Mouse (Mus musculus): Measurements from ENCODE around the gene Bche. TPM values are rescaled to one million over a fixed set of nuclear protein-coding genes. Genes with fewer than 3 reads are reported as not detected.

Bche gene
- 1 to 10 TPM; 4.4 to 4.7 TPM for total RNA-seq (2021)

DNA sequence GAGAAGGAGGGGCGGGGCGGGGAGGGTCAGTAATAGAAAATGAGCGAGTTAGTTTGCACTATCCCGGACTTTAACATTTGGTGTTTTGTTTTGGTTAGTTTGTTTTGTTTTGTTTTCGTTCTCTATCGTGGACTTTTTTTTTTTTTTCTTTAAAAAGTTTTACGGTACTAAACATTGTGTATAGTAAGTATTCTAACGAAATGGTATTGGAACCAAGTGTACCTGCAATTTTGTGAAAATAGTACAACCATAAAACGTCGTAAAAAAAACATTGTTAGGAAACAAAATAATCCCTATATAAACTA is at the start of gene Bche:
TSS of gene Bche (minus strand) at position 6 of the 305 bp plus-strand sequence.
- no peak for DNase-seq (ENCODE audit: extremely low spot score in 1 of 2, low spot score in 1 of 2)

GRCm38 (mm10) chr3:73741998-73742397 is 33.8 kb upstream of the Bche start:
- DNase-seq (ENCODE audit: extremely low spot score in 1 of 2, low spot score in 1 of 2), result no peak

GRCm38 (mm10) chr3:73731677-73732076 is 23.5 kb upstream of the Bche start:
- no peak for DNase-seq (ENCODE audit: extremely low spot score in 1 of 2, low spot score in 1 of 2)

GRCm38 (mm10) chr3:73729511-73729910 is 21.3 kb upstream of the Bche start:
- DNase-seq (ENCODE audit: extremely low spot score in 1 of 2, low spot score in 1 of 2), result no peak

DNA sequence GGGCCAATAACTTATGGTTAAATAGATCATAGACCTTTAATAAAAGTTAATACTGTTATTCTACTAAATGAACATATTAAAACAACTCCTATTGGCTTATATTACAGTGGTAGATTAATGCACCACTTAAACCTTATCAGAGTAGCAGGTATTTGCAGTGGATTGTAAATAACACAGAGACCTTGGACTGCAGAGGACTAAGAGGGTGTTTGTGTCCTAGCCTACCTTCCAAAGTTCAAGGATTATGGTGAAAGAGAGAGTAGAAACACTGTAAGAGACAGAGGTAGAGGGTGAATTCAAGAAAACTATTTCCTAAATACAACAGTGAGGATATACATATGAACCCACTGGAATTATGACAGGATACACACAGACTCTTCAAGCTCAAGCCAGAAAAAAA is 17.5 kb upstream of the Bche start:
- no peak for DNase-seq (ENCODE audit: extremely low spot score in 1 of 2, low spot score in 1 of 2)

GRCm38 (mm10) chr3:73724869-73725268 is 16.7 kb upstream of the Bche start:
- DNase-seq (ENCODE audit: extremely low spot score in 1 of 2, low spot score in 1 of 2), result no peak

DNA sequence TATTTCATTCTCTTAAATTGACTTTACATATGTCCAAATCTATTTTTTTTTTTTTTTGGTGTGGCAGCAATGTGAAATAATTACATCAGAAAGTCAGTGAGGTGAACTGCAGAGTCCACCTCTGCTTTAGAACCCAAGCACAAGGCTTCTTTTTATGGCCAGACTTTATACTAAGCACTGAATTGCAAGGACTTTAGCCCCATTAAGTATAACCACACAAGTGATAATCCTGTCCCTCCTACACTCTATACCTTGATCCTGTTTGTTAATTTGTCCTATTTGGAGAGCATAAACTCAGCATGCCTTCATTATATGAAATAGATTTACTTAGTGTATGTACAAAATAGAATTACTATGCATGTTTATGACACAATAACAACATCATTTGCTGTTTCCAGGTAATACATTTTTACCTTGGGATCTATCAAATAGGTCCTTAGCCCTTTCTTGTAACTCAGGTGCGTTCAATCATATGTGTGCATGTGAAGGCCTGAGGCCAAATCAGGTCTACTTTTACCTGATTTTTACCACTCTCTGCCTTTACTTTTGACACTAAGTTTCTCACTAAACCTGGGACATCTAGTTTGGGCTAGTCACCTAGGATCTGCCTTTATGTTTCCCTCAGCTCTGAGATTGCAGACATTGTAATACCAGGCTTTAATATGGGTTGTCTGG is 9.5 kb upstream of the Bche start:
- DNase-seq (ENCODE audit: extremely low spot score in 1 of 2, low spot score in 1 of 2), result no peak

GRCm38 (mm10) chr3:73709871-73710270 is 1.7 kb upstream of the Bche start:
- no peak for DNase-seq (ENCODE audit: extremely low spot score in 1 of 2, low spot score in 1 of 2)

DNA sequence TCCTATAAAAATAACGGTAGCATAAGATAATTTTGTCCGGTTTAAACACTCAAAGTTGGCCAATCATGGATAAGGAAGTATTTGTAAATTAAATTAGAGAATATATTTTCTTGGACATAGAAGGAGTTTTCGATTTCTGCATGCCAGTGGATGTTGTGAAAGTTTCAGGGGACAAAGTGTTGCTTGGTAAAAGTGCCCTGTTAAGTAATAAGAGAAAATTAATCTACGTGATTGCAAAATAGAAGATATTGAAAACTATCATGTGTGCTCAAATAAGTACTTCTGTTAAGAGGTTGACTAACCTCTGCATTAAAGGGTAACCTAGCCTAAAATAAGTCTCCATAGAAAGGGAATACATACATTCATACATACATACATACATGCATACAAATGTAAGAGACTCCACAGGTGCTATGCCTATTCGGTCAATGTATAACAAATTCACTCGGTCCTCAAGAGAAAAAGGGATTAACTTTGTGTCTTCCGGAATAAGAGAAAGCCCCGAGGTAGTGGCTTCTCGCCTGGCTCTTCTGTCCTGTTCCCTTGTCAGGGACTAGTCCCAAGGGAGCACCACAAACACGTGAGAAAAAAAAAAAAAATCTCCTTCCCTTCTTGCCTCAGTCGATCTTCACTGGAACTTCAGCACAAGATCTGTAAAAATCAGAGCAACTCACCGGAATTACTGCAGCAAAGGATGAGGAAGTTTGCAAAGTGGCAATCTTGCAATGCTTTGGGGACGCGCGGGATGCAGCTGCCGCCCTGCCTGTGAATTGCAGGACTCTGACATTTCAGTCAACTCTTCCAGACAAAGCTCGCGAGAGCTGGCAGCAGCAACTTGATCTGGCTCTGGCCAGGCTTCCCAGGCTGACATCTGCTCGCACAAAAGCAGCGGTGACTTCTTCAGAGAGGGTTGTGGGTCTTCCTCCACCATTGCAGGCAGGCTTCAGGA is 480 bp downstream of the Bche start:
- DNase-seq (ENCODE audit: extremely low spot score in 1 of 2, low spot score in 1 of 2), result peak; percentile 10 to 13

GRCm38 (mm10) chr3:73706544-73706943 is 1.7 kb downstream of the Bche start:
- no peak for DNase-seq (ENCODE audit: extremely low spot score in 1 of 2, low spot score in 1 of 2)

DNA sequence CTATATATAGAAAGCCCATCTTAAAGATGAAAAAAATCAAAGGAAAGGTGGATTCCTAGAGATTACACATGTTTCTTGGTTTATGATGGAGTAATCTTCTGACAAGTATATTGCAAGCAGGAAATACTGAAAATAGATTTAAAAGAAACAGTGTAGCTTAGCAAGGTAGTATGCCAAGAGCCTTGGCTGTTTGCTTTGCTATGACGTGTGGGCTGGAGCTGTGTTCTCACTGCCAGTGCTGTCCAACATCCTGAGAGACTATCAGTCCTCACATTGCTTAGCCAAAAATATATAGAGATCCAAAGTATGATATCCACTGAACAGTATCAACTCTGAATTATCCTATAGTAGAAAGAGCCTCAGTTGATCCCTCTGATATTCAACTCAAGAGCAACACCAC is 9.3 kb downstream of the Bche start:
- DNase-seq (ENCODE audit: extremely low spot score in 1 of 2, low spot score in 1 of 2), result no peak

- DNase-seq (ENCODE audit: extremely low spot score in 1 of 2, low spot score in 1 of 2), result no peak
These were observed 34.9 kb downstream of the Bche start for GRCm38 (mm10) chr3:73673333-73673732.

DNA sequence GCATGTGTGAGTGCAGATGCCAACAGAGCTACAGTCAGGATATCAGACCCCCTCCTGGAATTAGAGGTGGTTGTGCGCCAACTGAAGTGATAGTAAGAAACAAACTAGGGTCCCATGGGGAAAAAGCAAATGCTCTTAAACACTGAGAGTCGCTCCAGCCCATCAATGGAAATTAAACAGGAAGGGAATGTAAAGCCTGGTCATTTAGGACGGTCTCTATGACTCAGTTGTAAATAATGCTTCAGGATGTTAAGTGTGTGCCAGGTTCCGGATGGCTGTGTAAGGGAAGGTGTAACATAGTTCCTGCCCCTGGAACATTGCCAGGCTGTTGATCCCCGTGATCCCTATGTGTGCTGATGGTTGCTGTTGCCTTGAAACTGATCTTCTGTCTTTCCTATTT is 40.0 kb downstream of the Bche start:
- no peak for DNase-seq (ENCODE audit: extremely low spot score in 1 of 2, low spot score in 1 of 2)

- no peak for DNase-seq (ENCODE audit: extremely low spot score in 1 of 2, low spot score in 1 of 2)
These were observed 40.7 kb downstream of the Bche start for GRCm38 (mm10) chr3:73667245-73668131.

- DNase-seq (ENCODE audit: extremely low spot score in 1 of 2, low spot score in 1 of 2), result no peak
These were observed 57.9 kb downstream of the Bche start for GRCm38 (mm10) chr3:73650281-73650680.

DNA sequence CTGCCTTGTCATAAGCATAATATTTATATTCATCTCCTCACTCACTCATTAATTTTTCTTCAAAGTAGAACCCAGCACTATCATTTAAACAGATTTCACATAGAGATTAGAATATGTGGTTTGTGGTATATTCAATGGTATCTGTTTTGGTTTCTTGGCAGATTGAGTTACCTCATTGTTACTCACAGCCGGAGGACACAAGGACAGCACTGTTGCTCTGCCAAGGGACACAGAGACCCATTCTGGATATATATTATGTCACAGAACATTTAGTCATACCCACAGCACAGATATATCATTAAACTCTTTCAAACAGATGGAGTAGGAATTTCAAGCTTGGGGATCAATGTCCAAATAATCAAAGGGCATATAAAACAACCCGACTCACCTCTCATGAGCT is 61.2 kb downstream of the Bche start:
- DNase-seq (ENCODE audit: extremely low spot score in 1 of 2, low spot score in 1 of 2), result no peak

DNA sequence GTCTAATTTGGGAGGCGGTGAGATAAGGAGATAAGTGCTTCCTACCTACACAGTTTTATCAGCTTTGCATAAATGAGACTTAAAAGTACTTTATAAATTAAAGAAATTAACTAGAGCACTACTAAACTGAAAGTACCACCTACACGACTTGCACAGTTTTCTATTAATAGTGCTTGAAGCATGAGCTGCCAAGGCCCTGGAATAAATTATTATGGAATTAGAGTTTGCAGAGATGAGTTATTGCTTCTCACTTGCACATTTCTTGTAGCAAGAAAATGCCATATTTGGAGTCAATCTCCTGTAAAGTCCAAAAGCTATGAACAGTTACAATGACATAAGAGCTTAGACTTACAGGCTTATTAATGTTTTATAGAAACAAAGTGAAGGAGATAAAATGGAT is 96.8 kb downstream of the Bche start:
- DNase-seq (ENCODE audit: extremely low spot score in 1 of 2, low spot score in 1 of 2), result no peak

GRCm38 (mm10) chr3:73591757-73592533 is 116.3 kb downstream of the Bche start:
- no peak for DNase-seq (ENCODE audit: extremely low spot score in 1 of 2, low spot score in 1 of 2)

Data from layer of hippocampus, postnatal 25 days (tissue).